Mouse (Mus musculus): ENCODE measurements at regions not wholly inside any gene's neighbourhood (a gene's known extent, or its start where the extent isn't known, plus 50 kb on each side); places are given as distances from the start of the nearest gene placed in this dataset.
"Not testable (repeated sequence)": the region's sequence is repeated elsewhere in the genome, so short reads cannot be mapped to it uniquely, and the experiment has no call there.

- DNase-seq: peak in 1 of 2 experiments; percentile 3
These were observed 50.9 kb upstream of the Sec61g start for GRCm38 (mm10) chr11:16559001-16559699.

GRCm38 (mm10) chr11:16561727-16562126 is 53.4 kb upstream of the Sec61g start:
- no peak for DNase-seq

GRCm38 (mm10) chr11:16589085-16589680 is 80.9 kb upstream of the Sec61g start:
- DNase-seq: no peak

GRCm38 (mm10) chr11:16590541-16590940 is 82.3 kb upstream of the Sec61g start:
- no peak for DNase-seq

GRCm38 (mm10) chr11:16591471-16591921 is 83.2 kb upstream of the Sec61g start:
- peak in 1 of 2 experiments; percentile 6 for DNase-seq

- no peak for DNase-seq
These were observed 83.7 kb upstream of the Sec61g start for GRCm38 (mm10) chr11:16592006-16592405.

GRCm38 (mm10) chr11:16592766-16593165 is 84.5 kb upstream of the Sec61g start:
- no peak for DNase-seq

- DNase-seq: no peak
These were observed 86.5 kb upstream of the Sec61g start for GRCm38 (mm10) chr11:16594832-16595231.

- no peak for DNase-seq
These were observed 89.0 kb upstream of the Sec61g start for GRCm38 (mm10) chr11:16597038-16597830.

GRCm38 (mm10) chr11:16602947-16603346 is 94.7 kb upstream of the Sec61g start:
- no peak for DNase-seq

- no peak for DNase-seq
These were observed 98.3 kb upstream of the Sec61g start for GRCm38 (mm10) chr11:16606435-16607214.

GRCm38 (mm10) chr11:16607900-16608422 is 99.7 kb upstream of the Sec61g start:
- DNase-seq: not testable (repeated sequence)

GRCm38 (mm10) chr11:16611741-16612140 is 103.5 kb upstream of the Sec61g start:
- DNase-seq: no peak

GRCm38 (mm10) chr11:16612524-16612923 is 104.2 kb upstream of the Sec61g start:
- no peak for DNase-seq

GRCm38 (mm10) chr11:16619736-16620135 is 111.5 kb upstream of the Sec61g start:
- DNase-seq: no peak

- no peak for DNase-seq
These were observed 115.4 kb upstream of the Sec61g start for GRCm38 (mm10) chr11:16623694-16624093.

- DNase-seq: no peak
These were observed 119.2 kb upstream of the Sec61g start for GRCm38 (mm10) chr11:16627294-16628085.

GRCm38 (mm10) chr11:16629410-16630129 is 121.3 kb upstream of the Sec61g start:
- no peak for DNase-seq

GRCm38 (mm10) chr11:16635796-16636195 is 116.2 kb upstream of the Egfr start:
- DNase-seq: not testable (repeated sequence)

GRCm38 (mm10) chr11:16637679-16638078 is 114.3 kb upstream of the Egfr start:
- DNase-seq: no peak

- DNase-seq: no peak
These were observed 113.7 kb upstream of the Egfr start for GRCm38 (mm10) chr11:16638349-16638748.

Data from spleen, adult 18-20 months (tissue).